Mouse (Mus musculus): ENCODE measurements around the gene Add3.

- TF ChIP-seq POLR2A (IDR thresholded peaks at IDR 0.05; ENCODE audit: control insufficient read depth in 1 of 2, insufficient read depth in 1 of 2, low read depth in 1 of 2, low read length in 2 of 2, poor library complexity in 1 of 2) (no peak), MAX (IDR thresholded peaks at IDR 0.05; ENCODE audit: low read length) (no peak), GATA1 (IDR thresholded peaks at IDR 0.05; ENCODE audit: low read depth, low read length) (peak; percentile 69; the same call in 1 of the 2 replicates), CTCF (IDR thresholded peaks at IDR 0.05 in 2 of 3, conservative IDR thresholded peaks at IDR 0.05 in 1 of 3; ENCODE audit: control insufficient read depth in 1 of 3, insufficient read depth in 1 of 3, low read depth in 2 of 3, low read length in 3 of 3, poor library complexity in 1 of 3, severe bottlenecking in 1 of 3) (no peak), EP300 (IDR thresholded peaks at IDR 0.05; ENCODE audit: low read depth in 1 of 2, low read length in 2 of 2) (peak; percentile 64 to 76; a peak in 3 of 4 replicates), SIN3A (IDR thresholded peaks at IDR 0.05; ENCODE audit: low read length) (no peak), POLR2AphosphoS5 (IDR thresholded peaks at IDR 0.05; ENCODE audit: borderline replicate concordance, low read depth, low read length) (no peak), HCFC1 (IDR thresholded peaks at IDR 0.05; ENCODE audit: low read depth, low read length) (no peak), MXI1 (IDR thresholded peaks at IDR 0.05; ENCODE audit: low read depth, low read length) (no peak), NELFE (IDR thresholded peaks at IDR 0.05; ENCODE audit: low read depth, low read length) (no peak), ZNF384 (IDR thresholded peaks at IDR 0.05; ENCODE audit: low read depth, low read length) (no peak)
These were observed 46.9 kb upstream of the Add3 start for GRCm38 (mm10) chr19:53093294-53093693.
